Mouse (Mus musculus) CD4-positive, CD25-positive, alpha-beta regulatory T cell, adult 2 months (primary cell): ENCODE measurements around the gene Mia2.
"Not testable (repeated sequence)": the region's sequence is repeated elsewhere in the genome, so short reads cannot be mapped to it uniquely, and the experiment has no call there.

Experiments
- DNase-seq: peaks from one replicate; pipeline ENCODE4 v3.0.0-alpha.2; 2012; ENCODE audit warnings: low read depth, low spot score

Mia2 gene

DNA sequence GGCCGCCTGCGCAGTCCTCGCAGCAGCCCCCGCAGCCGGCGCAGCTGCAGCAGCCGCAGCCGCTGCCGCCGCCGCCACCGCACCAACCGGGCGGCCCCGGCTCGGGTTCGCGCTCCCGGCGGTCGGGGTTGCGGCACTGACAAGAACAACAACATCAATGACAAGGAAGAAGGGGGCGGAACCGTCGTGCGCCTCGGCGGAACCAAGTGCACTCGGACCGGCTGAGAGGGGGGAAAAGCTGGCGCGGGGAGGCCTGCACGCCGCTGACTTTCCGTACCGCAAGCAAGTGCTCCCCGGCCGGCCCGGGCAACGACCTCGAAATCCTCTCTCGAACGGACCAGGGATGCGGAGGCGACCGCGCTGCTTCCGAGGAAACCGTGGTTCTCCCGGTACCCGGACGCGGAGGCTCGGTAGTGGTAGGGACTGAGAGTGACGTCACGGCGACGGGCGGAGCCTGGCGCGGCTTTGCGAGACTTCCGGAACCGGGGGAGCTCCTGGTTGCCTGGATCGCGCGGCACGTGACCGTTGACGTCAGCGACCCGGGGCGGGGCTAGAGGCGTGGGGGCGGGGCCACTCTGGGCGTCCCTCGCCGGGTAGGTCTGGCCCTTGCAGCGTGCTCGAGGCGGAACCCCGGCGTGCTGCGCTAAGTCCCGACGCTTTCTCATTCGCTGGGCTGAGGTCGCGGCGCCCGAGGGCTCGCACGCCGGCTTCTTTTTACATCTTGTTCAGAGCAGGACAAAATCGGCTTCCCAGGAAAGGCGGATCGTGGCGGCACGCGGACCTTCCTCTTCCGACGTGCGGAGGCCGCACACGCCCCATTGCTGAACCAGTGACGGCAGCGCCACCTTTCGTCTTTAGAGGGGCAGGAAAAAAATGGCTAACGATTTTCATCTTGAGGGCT lies 124.0 kb downstream of the Mia2 start, which contains the start of gene Fbxo33:
Gene Fbxo33, minus strand, starts transcription at position 401 of the 901 bp plus-strand sequence.
- peak; percentile 99 for DNase-seq

DNA sequence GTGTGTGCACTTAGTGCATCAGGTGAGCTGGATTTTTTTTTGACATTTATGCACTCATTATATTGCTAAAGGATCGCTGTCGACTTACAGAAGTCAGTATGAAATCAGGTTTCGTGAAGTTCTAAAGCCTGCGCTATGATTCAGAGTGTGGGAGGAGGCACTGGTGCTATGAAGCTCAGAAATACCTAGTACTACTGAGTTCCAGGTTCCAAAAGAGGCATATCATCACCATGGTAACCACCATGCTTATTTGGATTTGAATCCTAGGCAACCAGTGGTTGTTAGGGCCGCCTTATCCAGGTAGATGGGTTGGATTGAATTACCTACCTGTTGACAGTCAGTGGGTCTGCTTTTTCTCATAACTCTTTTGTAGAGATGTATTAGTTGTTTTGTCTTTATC lies 132.8 kb downstream of the Mia2 start:
- no peak for DNase-seq

DNA sequence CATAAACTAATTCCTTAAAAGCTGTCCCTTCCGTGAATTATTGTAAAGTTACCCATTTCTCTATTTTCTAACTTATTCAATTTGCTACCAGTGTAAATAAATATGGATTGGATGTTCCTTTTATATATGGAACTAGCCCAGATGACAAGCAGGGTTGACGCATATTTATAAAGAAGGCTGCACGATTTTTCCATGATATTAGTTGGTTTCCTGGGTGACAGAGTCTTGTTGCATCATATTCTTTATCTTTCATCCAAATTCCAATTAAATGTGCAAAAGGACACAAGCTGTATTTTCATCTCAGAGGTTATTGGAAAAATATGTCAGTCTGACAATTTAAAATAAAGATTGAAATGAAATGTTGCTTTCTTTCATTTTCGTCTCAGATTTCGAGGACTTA lies 142.8 kb downstream of the Mia2 start:
- DNase-seq, result no peak

DNA sequence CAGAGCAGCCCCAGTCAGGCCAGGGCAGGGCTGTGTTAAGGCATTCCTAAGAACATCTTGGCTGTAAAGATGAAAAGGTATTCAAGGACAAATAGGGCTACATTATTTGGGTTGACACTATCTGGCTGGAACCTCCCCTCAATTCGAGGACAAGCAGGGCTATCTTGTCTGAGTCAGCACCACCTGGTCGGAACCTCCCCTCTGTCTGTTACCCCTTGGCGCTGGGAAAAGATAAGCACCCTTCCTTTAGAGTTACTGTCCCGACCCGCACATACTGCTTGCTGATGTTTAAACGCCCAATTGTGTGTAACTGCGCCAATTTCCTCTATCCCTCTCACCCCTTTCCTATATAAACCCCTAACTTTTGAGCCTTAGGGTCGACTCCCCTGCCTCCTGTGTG lies 145.4 kb downstream of the Mia2 start:
- not testable (repeated sequence) for DNase-seq
